ENCODE assay signal across 20 mouse cellular contexts in genomic region chr5:91693277-91693676, GRCm38 (mm10).
DNase-seq lines count a peak whose midpoint lies in the region; ATAC-seq and TF ChIP-seq lines count a peak whose summit lies in the region.
"Had no signal": no experiment of that assay in that cellular context is flagged by ENCODE, and none has a peak within 500 bp of the region (broad histone marks: within the 10 kb centered on the region; RNA-seq: fewer than 3 reads in every experiment).

No protein-coding gene starts in this region.

- no peak overlapping the region for H3K9ac ChIP-seq in forebrain, embryonic 16.5 days (replicated peaks; ENCODE audit: low read depth, low read length)
- no peak overlapping the region for H3K9ac ChIP-seq in forebrain, embryonic 11.5 days (ENCODE audit: low read length)
- H3K9ac ChIP-seq in kidney, embryonic 15.5 days, result no peak overlapping the region
- no peak overlapping the region for H3K9ac ChIP-seq in kidney, embryonic 16.5 days (replicated peaks; ENCODE audit: low read length)
- H3K9ac ChIP-seq in midbrain, embryonic 14.5 days (replicated peaks; ENCODE audit: low read length), result no peak overlapping the region
- no peak overlapping the region for H3K9ac ChIP-seq in neural tube, embryonic 15.5 days (replicated peaks)
- H3K9ac ChIP-seq: heart, embryonic 13.5 days; liver, embryonic 15.5 days; stomach, embryonic 15.5 days had no signal

- no peak overlapping the region for H3K27ac ChIP-seq in forebrain, embryonic 16.5 days (ENCODE audit: low read length)
- no peak overlapping the region for H3K27ac ChIP-seq in forebrain, embryonic 11.5 days (ENCODE audit: low read depth, low read length)
- no peak overlapping the region for H3K27ac ChIP-seq in kidney, embryonic 15.5 days
- no peak overlapping the region for H3K27ac ChIP-seq in kidney, embryonic 16.5 days (ENCODE audit: low read length)
- no peak overlapping the region for H3K27ac ChIP-seq in midbrain, embryonic 14.5 days (replicated peaks; ENCODE audit: low read depth, low read length)
- no peak overlapping the region for H3K27ac ChIP-seq in midbrain, embryonic 10.5 days (replicated peaks)
- no peak overlapping the region for H3K27ac ChIP-seq in neural tube, embryonic 15.5 days (replicated peaks)
- H3K27ac ChIP-seq in gastrocnemius, adult 2 months, result no peak overlapping the region
- H3K27ac ChIP-seq: embryonic facial prominence, embryonic 10.5 days; heart, embryonic 13.5 days; liver, embryonic 15.5 days; stomach, embryonic 15.5 days had no signal

- WGBS in forebrain, embryonic 16.5 days, result 79% methylated on average over 11 of the region's 11 CpGs
- WGBS in forebrain, embryonic 11.5 days, result 89% methylated on average over 11 of the region's 11 CpGs
- 45% methylated on average over 11 of the region's 11 CpGs for WGBS in kidney, embryonic 15.5 days
- WGBS in kidney, embryonic 16.5 days, result 43% methylated on average over 11 of the region's 11 CpGs
- WGBS in midbrain, embryonic 14.5 days, result 77% methylated on average over 11 of the region's 11 CpGs
- WGBS in midbrain, embryonic 10.5 days, result 88% methylated on average over 11 of the region's 11 CpGs
- 66% methylated on average over 11 of the region's 11 CpGs for whole genome bisulfite sequencing in neural tube, embryonic 15.5 days

- no peak overlapping the region for H3K4me3 ChIP-seq in forebrain, embryonic 16.5 days (replicated peaks; ENCODE audit: low read length)
- H3K4me3 ChIP-seq in forebrain, embryonic 11.5 days (ENCODE audit: low read depth, low read length), result no peak overlapping the region
- no peak overlapping the region for H3K4me3 ChIP-seq in kidney, embryonic 15.5 days (replicated peaks)
- H3K4me3 ChIP-seq in kidney, embryonic 16.5 days (ENCODE audit: low read length), result no peak overlapping the region
- H3K4me3 ChIP-seq in midbrain, embryonic 14.5 days (replicated peaks; ENCODE audit: low read depth, low read length), result no peak overlapping the region
- H3K4me3 ChIP-seq in midbrain, embryonic 10.5 days, result no peak overlapping the region
- H3K4me3 ChIP-seq in neural tube, embryonic 15.5 days (replicated peaks), result no peak overlapping the region
- H3K4me3 ChIP-seq in gastrocnemius, adult 2 months, result no peak overlapping the region
- H3K4me3 ChIP-seq: embryonic facial prominence, embryonic 10.5 days; heart, embryonic 13.5 days; liver, embryonic 15.5 days; stomach, embryonic 15.5 days had no signal

- no peak overlapping the region for H3K4me2 ChIP-seq in forebrain, embryonic 16.5 days (ENCODE audit: low read length)
- no peak overlapping the region for H3K4me2 ChIP-seq in forebrain, embryonic 11.5 days (ENCODE audit: low read depth, low read length, severe bottlenecking)
- 0 out of 2 replicates have a peak overlapping the region, but pooled peaks have one; percentile 14 for H3K4me2 ChIP-seq in kidney, embryonic 15.5 days
- no peak overlapping the region for H3K4me2 ChIP-seq in kidney, embryonic 16.5 days (replicated peaks; ENCODE audit: low read depth, low read length)
- H3K4me2 ChIP-seq in midbrain, embryonic 14.5 days (ENCODE audit: low read length), result no peak overlapping the region
- H3K4me2 ChIP-seq in neural tube, embryonic 15.5 days, result no peak overlapping the region
- H3K4me2 ChIP-seq: heart, embryonic 13.5 days; liver, embryonic 15.5 days; stomach, embryonic 15.5 days had no signal

- intact Hi-C loops in gastrocnemius, adult 2 months (cut with DNase I), result no loop called here

- peak; percentile 38; the same call in 1 of the 2 replicates for ATAC-seq in forebrain, embryonic 16.5 days
- ATAC-seq in forebrain, embryonic 11.5 days (replicated peaks; ENCODE audit: low FRiP score), result no peak
- peak; percentile 29; the same call in 1 of the 2 replicates for ATAC-seq in kidney, embryonic 15.5 days (replicated peaks; ENCODE audit: low FRiP score)
- ATAC-seq in kidney, embryonic 16.5 days (ENCODE audit: low FRiP score, low TSS enrichment), result no peak
- ATAC-seq in midbrain, embryonic 14.5 days (ENCODE audit: low FRiP score, low TSS enrichment), result no peak
- ATAC-seq in neural tube, embryonic 15.5 days (ENCODE audit: low FRiP score), result peak; percentile 38; the same call in 1 of the 2 replicates
- ATAC-seq: intestine, embryonic 16.5 days; lung, postnatal 0 days had no signal

- DNase-seq in forebrain, embryonic 11.5 days (ENCODE audit: low spot score), result no peak
- DNase-seq in midbrain, embryonic 14.5 days, result peak; percentile 25
- DNase-seq in midbrain, embryonic 10.5 days (ENCODE audit: low spot score), result no peak
- DNase-seq in gastrocnemius, adult 2 months, result no peak
- DNase-seq: adrenal gland, adult 8-10 months; cerebellum, adult 11-12 months; cerebellum, postnatal 25 days; heart, postnatal 36 days; spleen, adult 18-20 months; thymus, adult 2 months had no signal

- no peak for TF ChIP-seq CTCF in gastrocnemius, adult 2 months (IDR thresholded peaks at IDR 0.05)

- H3K27me3 ChIP-seq in forebrain, embryonic 16.5 days (replicated peaks; ENCODE audit: control insufficient read depth, insufficient read depth, low read length), result no peaks in the 10 kb centered on the region
- H3K27me3 ChIP-seq in forebrain, embryonic 11.5 days (ENCODE audit: control insufficient read depth, insufficient read depth, low read length), result no peaks in the 10 kb centered on the region
- H3K27me3 ChIP-seq in kidney, embryonic 15.5 days, result no peaks in the 10 kb centered on the region
- H3K27me3 ChIP-seq in kidney, embryonic 16.5 days (ENCODE audit: insufficient read depth, low read length), result no peaks in the 10 kb centered on the region
- no peaks in the 10 kb centered on the region for H3K27me3 ChIP-seq in midbrain, embryonic 14.5 days (ENCODE audit: control insufficient read depth, insufficient read depth, low read length)
- peaks cover 3% of the 10 kb centered on the region; the same call in 1 of the 2 replicates for H3K27me3 ChIP-seq in midbrain, embryonic 10.5 days (ENCODE audit: low read depth, poor library complexity, severe bottlenecking)
- H3K27me3 ChIP-seq in neural tube, embryonic 15.5 days (replicated peaks), result no peaks in the 10 kb centered on the region
- H3K27me3 ChIP-seq: heart, embryonic 13.5 days; liver, embryonic 15.5 days; stomach, embryonic 15.5 days had no signal

- no peaks in the 10 kb centered on the region for H3K4me1 ChIP-seq in forebrain, embryonic 16.5 days (replicated peaks; ENCODE audit: control insufficient read depth, insufficient read depth, low read length)
- H3K4me1 ChIP-seq in forebrain, embryonic 11.5 days (replicated peaks; ENCODE audit: control insufficient read depth, insufficient read depth, low read length), result peaks cover 3% of the 10 kb centered on the region; the same call in 1 of the 2 replicates
- H3K4me1 ChIP-seq in kidney, embryonic 15.5 days, result peaks cover 20% of the 10 kb centered on the region
- peaks cover 15% of the 10 kb centered on the region; the same call in 1 of the 2 replicates for H3K4me1 ChIP-seq in kidney, embryonic 16.5 days (ENCODE audit: insufficient read depth, low read length)
- peaks cover 7% of the 10 kb centered on the region for H3K4me1 ChIP-seq in midbrain, embryonic 14.5 days (ENCODE audit: control insufficient read depth, insufficient read depth, low read length)
- H3K4me1 ChIP-seq in midbrain, embryonic 10.5 days, result peaks cover 36% of the 10 kb centered on the region
- peaks cover 15% of the 10 kb centered on the region for H3K4me1 ChIP-seq in neural tube, embryonic 15.5 days
- H3K4me1 ChIP-seq: heart, embryonic 13.5 days; liver, embryonic 15.5 days; stomach, embryonic 15.5 days had no signal

- H3K36me3 ChIP-seq in forebrain, embryonic 16.5 days (ENCODE audit: control insufficient read depth, insufficient read depth), result no peaks in the 10 kb centered on the region
- H3K36me3 ChIP-seq in forebrain, embryonic 11.5 days (ENCODE audit: control insufficient read depth, insufficient read depth, low read length), result no peaks in the 10 kb centered on the region
- H3K36me3 ChIP-seq in kidney, embryonic 15.5 days, result no peaks in the 10 kb centered on the region
- no peaks in the 10 kb centered on the region for H3K36me3 ChIP-seq in kidney, embryonic 16.5 days (ENCODE audit: insufficient read depth, low read length)
- no peaks in the 10 kb centered on the region for H3K36me3 ChIP-seq in midbrain, embryonic 14.5 days (ENCODE audit: control insufficient read depth, insufficient read depth, low read length)
- no peaks in the 10 kb centered on the region for H3K36me3 ChIP-seq in midbrain, embryonic 10.5 days
- no peaks in the 10 kb centered on the region for H3K36me3 ChIP-seq in neural tube, embryonic 15.5 days
- H3K36me3 ChIP-seq: embryonic facial prominence, embryonic 10.5 days; heart, embryonic 13.5 days; liver, embryonic 15.5 days; stomach, embryonic 15.5 days had no signal

- no peaks in the 10 kb centered on the region for H3K9me3 ChIP-seq in forebrain, embryonic 16.5 days (ENCODE audit: control insufficient read depth, low read length)
- H3K9me3 ChIP-seq in forebrain, embryonic 11.5 days (ENCODE audit: control insufficient read depth, low read length), result no peaks in the 10 kb centered on the region
- H3K9me3 ChIP-seq in kidney, embryonic 15.5 days (replicated peaks), result no peaks in the 10 kb centered on the region
- no peaks in the 10 kb centered on the region for H3K9me3 ChIP-seq in kidney, embryonic 16.5 days (ENCODE audit: low read length)
- no peaks in the 10 kb centered on the region for H3K9me3 ChIP-seq in midbrain, embryonic 14.5 days (ENCODE audit: control insufficient read depth, low read length)
- H3K9me3 ChIP-seq in midbrain, embryonic 10.5 days (replicated peaks), result no peaks in the 10 kb centered on the region
- H3K9me3 ChIP-seq in neural tube, embryonic 15.5 days (replicated peaks), result no peaks in the 10 kb centered on the region
- H3K9me3 ChIP-seq: embryonic facial prominence, embryonic 10.5 days; heart, embryonic 13.5 days; liver, embryonic 15.5 days; stomach, embryonic 15.5 days had no signal

Comparison
In these comparisons a context has a peak if more than half of its experiments do, and no peak if none do; other contexts are left out.
1. ATAC-seq: peak in forebrain, embryonic 16.5 days (single experiment), kidney, embryonic 15.5 days (single experiment) and neural tube, embryonic 15.5 days (single experiment); none in forebrain, embryonic 11.5 days (single experiment), kidney, embryonic 16.5 days (single experiment) and midbrain, embryonic 14.5 days (single experiment).